Mouse (Mus musculus) heart, adult 9 months (tissue): Measurements from ENCODE around the gene Acadvl.

Experiments used
- DNase-seq, 2 experiments: peaks; one replicate each; pipeline ENCODE4 v3.0.0; 2022; ENCODE audit warnings: low spot score in 2 of 2

Gene Acadvl

DNA sequence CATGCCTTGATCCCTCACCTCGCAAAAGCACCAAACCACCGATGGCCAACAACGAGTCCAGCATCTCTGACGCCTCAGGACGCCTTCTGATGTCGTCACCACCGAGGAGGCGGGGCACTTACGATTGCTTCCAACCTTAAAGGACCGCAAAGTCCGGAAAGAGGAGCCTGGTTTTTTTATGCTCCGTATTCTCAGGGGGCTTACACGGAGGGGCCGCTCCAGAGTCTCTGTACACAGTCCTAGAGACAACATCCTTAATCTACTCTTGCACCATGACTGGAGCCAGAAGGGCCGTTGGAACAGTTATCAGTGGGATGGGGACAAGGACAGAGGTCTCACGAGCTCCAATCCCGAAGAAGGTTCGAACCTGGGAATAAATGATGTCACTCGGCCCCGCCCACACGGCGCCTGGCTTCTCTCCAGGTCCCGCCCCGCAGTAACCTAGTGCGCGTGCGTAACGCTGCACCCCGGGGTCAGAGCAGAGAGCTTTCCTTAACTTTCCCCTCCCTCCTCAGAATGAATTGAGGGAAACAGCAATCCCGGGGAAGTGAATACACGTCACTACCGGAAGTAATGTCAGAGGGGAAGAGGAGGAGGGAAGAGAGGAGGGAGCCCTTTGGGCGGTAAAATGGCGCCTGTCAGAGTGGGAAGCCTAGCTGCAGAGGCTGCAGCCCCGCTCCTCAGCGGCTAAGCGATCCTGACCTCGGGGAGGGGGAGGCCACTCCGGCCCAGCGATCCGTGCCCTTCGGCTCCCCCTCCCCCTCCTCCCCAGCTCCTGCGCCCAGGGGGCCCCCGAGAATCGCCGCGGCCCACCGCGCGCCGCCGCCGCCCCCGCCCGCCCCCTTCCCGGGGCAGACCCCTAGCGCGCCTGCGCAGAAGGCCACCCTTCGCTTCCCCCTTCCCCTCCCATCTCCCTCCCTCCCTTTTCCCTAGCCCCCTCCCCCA lies 34.7 kb downstream of the Acadvl start:
- peak; percentile 99 for DNase-seq

GRCm38 (mm10) chr11:69979827-69980195 lies 35.4 kb downstream of the Acadvl start:
- no peak for DNase-seq

DNA sequence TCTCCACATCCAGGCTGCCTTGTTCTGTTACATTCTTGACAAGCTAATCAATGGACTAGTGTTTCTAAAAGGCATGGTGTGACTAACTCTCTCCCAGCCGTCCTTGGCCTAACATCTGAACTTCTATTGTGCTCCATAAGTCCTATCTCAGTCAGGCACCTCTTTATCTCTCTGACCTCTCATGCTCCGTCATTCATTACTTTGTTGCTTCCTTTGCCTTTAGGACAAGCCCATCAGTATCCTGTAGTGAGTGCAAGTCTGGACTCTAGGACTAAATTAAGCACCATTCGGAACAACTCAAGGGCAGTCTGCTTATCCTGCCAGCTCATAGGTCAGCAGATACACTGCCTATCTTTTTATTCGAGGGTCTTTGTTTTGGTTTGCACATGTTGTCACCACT lies 38.9 kb downstream of the Acadvl start:
- DNase-seq, result no peak

GRCm38 (mm10) chr11:69974907-69975306 lies 40.3 kb downstream of the Acadvl start:
- DNase-seq, result no peak

DNA sequence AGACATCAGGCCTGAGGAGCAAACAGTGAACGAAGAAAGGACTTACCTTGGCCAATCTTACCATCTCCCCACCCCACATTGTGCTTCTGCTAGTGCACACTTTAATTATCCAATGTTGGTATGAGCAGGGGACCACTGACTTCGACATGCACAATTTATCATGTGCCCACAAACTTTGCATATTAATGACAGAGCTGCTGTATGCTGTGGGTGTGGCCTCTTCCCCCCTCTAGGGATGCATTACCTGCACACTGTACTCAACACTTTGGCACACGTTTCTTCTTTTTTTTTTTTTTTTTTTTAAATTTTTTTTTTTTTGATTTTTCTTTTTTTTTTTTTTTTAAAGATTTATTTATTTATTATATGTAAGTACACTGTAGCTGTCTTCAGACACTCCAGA lies 44.4 kb downstream of the Acadvl start:
- no peak for DNase-seq

GRCm38 (mm10) chr11:69970222-69970621 lies 45.0 kb downstream of the Acadvl start:
- no peak for DNase-seq

GRCm38 (mm10) chr11:69968793-69969192 lies 46.4 kb downstream of the Acadvl start:
- no peak for DNase-seq

- no peak for DNase-seq
Measured at GRCm38 (mm10) chr11:69966860-69967517, 48.2 kb downstream of the Acadvl start.

DNA sequence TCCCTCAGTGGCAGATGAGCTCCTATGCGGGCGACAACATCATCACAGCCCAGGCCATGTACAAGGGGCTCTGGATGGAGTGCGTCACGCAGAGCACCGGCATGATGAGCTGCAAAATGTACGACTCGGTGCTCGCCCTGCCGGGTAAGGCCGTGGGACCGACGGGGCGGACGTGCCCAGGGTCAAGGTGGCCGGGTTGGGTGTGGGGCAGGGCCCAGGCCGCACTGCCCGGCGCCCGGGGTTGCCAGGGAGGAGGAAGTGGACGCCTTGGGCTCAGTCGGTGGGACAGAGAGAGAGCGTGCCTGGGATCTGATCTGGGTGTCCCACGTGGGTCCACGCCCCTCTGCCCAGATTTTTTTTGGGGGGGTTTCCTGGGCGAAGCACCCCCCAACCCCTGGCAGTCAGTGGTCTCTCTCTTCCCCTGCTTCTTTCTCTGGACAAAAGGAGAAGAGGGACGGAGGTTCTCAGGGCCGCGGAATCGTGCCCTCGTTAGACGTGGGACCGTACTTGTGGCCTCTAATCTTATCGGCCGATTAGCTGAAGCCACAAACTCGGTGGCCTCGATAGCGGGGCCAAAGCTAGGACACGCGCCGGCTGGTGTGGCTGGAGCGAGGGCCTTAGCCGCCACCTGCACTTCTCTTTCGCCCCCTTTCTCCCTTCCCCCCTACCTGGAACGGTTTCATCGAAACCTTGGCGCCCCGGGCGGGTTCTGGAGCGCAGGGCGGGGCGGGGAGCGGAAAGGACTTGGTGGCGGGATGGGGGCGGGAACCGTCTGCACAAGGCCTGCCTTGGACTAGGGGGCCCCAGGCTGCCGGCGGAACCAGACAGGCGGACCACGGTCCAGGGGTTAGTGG lies 49.0 kb downstream of the Acadvl start:
- no peak for DNase-seq

DNA sequence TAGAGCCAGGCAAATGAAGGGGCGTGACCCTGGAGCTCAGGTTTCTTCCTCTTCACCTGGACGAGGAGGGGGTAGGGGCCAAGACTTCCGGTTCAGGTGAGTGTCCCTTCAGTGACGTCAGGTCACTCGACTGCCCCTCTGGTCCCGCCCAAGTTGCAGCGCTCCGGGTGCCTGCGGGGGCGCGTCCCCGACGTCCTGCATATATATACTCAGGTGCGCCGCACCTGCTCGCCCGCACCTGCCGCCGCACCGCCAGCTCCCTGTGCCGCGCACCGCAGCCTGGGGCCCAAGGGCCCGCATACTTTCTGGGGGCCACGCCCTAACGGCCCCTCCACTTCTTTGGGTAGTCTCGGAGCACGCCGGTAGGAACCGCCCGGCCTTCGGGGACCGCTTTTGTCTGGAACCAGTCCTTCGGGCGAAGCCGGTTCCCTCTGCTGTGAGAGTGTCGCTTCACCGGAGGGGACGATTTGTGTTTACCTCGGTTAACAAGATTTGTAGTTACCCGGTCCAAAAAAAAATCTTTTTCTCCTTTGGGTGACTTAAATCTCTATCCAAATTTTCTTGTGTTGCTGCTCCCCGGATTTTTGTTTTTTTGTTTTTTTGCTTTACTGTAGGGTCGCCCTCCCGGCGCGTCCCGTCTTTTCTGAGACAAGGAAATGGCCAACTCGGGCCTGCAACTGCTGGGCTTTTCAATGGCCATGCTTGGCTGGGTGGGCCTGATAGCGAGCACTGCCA lies 49.8 kb downstream of the Acadvl start:
- DNase-seq, result no peak

DNA sequence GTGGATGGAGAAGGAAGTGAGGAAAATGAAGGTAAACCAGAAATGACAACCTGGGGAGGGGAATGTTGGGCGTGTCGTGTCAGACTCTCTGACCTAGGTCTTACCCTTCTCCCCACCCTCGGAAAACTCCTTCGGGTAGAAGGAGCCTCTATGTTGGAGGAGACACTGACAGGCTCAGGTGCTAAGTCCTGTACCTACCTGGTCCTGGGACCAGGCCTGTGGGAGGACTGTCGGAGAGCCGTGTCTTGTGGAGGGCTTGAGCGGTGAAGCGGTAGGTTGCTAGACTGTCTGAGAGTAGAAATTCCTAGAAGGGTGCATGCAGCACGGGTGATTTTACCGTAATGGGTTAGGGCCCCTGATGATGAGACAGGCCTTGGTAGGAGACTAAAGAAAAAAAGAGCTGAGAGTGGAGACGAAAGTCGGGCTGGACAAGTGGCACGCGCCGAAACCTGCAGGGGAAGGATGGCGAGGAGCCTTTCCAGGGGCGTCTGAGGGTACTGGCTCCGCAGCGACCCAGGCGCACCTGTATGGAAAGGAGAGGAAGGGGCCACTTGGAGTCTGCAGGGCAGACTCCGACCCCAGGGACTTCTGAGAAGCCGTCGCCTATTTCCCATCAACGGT lies 50.5 kb downstream of the Acadvl start, which contains the start of gene Cldn7:
Gene Cldn7, plus strand, starts transcription at position 130 of the 621 bp plus-strand sequence.
- no peak for DNase-seq

GRCm38 (mm10) chr11:69961841-69962240 lies 53.4 kb downstream of the Acadvl start:
- no peak for DNase-seq

GRCm38 (mm10) chr11:69960616-69961015 lies 54.6 kb downstream of the Acadvl start:
- no peak for DNase-seq
